Mouse (Mus musculus) sigmoid colon, adult 10 weeks (tissue): ENCODE data around the gene Pdia5. TPM values are rescaled to one million over a fixed set of nuclear protein-coding genes. Genes with fewer than 3 reads are reported as not detected.

Experiments
- polyA plus RNA-seq: library from polyadenylated mRNA; stranded (reverse); fragments of 350-450 nt; fragmentation: Illumina TruSeq; extraction: RNeasy Lipid Tissue Mini Kit (QIAGEN cat#74804); gene quantifications from one replicate; pipeline ENCODE4 v1.2.3, GENCODE M21; 2014; ENCODE audit warnings: low read depth, low replicate concordance

The Pdia5 gene
- polyA plus RNA-seq: 6.3 TPM

GRCm38 (mm10) chr16:35490231-35491070 is at the start of gene Pdia5:
Pdia5 (minus strand) TSS chr16:35490873.

DNA sequence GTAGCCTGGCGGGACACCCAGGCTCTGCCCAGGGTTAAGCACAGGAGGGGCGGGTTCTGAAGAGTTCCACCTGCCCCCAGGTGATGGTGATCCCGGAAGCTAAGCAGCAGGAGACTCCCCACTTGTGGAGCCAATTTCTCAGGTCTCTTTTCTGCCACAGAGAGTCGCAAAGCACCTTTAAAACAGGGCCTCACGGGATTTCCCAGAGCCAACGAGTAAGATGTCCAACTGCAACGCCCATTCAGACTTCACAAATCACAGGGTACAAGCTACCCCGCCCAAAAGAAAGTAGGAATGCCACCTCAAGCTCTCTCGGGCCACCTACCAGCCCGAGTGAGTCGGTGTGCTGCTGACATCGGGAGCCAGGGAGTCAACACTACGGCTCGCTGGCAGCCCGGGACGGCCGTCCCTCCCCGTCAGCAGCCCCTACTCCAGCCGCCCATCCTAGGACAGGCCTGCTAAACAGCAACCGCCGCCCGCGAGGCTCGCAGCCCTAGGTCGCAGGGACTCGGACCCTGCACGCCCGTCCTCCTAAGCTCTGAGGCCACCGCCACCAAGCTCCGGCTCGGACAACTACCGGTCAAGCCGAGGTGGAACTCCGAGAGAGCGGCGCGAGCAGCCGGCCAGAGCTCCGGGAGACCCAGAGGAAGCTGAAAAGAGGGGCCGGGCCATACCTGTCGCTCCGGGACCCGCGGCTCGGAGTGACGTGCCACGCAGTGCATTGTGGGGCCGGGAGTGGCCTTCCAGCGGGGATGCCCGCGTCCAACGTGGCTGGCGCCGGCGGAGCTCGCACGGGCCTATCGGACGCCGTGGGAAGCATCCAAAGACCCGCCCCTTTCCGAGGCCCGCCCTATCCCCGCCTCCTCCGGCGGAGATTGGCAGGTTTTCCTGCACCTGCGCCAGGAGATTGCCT is 127.3 kb downstream of the Pdia5 start, which contains the start of gene Sec22a:
Gene Sec22a, minus strand, starts transcription at position 769 of the 913 bp plus-strand sequence.

Other genes starting within 250 kb of the Pdia5 start
- gene Sec22a, start 127.0 kb downstream of the Pdia5 start, polyA plus RNA-seq: 69.7 TPM
- gene Sema5b, start 50.3 kb upstream of the Pdia5 start, polyA plus RNA-seq: not detected